8 mouse cellular contexts compared by ENCODE assay signal in the genomic region with DNA sequence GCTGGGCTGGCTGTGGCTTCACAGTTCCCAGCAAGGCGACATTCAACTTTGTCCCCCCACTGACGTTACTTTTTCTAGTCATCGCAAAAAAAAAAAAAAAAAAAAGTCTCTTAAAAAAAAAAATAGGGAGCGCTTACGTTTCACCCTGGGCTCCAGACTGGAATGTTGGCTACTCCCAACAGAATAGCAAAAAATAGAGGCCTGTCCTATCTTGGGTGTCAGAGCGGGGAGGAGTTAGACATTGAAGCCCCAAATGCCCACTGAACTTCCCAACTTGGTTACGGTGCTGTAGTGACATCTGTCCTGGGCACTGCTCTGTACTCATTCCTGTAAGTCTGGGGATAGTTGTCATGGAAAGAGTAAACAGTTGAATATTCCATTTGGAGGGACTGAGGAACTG. TPM values are rescaled to one million over a fixed set of nuclear protein-coding genes. Genes with fewer than 3 reads are reported as not detected.
DNase-seq lines count a peak whose midpoint lies in the region; ATAC-seq and TF ChIP-seq lines count a peak whose summit lies in the region.

No protein-coding gene starts in this region.

- DNase-seq in thymus, adult 2 months = no peak
- DNase-seq in thymus, postnatal 36 days = no peak
- DNase-seq in intestine, embryonic 14.5 days (ENCODE audit: low spot score) = no peak
- peak; percentile 81 for DNase-seq in lung, postnatal 0 days (ENCODE audit: low spot score)
- no peak for DNase-seq in yolk sac, embryonic 10.5 days (ENCODE audit: low spot score)
- no peak for DNase-seq in right cerebral cortex, adult 18-20 months

- H3K9me3 ChIP-seq in intestine, embryonic 14.5 days (ENCODE audit: control insufficient read depth, low read length) = no peaks in the 10 kb centered on the region
- H3K9me3 ChIP-seq in lung, postnatal 0 days (ENCODE audit: low read length) = no peaks in the 10 kb centered on the region

- peak overlapping the region; percentile 99 for H3K9ac ChIP-seq in intestine, embryonic 14.5 days (ENCODE audit: low read length)
- peak overlapping the region; percentile 100 for H3K9ac ChIP-seq in lung, postnatal 0 days (replicated peaks; ENCODE audit: low read depth)

- peaks cover 33% of the 10 kb centered on the region for H3K4me1 ChIP-seq in thymus, adult 2 months (replicated peaks; ENCODE audit: control insufficient read depth, insufficient read depth, low read length)
- H3K4me1 ChIP-seq in intestine, embryonic 14.5 days (replicated peaks; ENCODE audit: control insufficient read depth, insufficient read depth, low read length) = peaks cover 22% of the 10 kb centered on the region
- H3K4me1 ChIP-seq in lung, postnatal 0 days (ENCODE audit: insufficient read depth, low read depth, low read length) = peaks cover 12% of the 10 kb centered on the region

- TF ChIP-seq EP300 in lung, postnatal 0 days (IDR thresholded peaks at IDR 0.05) = no peak

- no peaks in the 10 kb centered on the region for H3K27me3 ChIP-seq in thymus, adult 2 months (ENCODE audit: control insufficient read depth, insufficient read depth, low read length)
- H3K27me3 ChIP-seq in intestine, embryonic 14.5 days (replicated peaks; ENCODE audit: control insufficient read depth, insufficient read depth, low read length) = no peaks in the 10 kb centered on the region
- no peaks in the 10 kb centered on the region for H3K27me3 ChIP-seq in lung, postnatal 0 days (replicated peaks; ENCODE audit: insufficient read depth, low read length)

- TF ChIP-seq POLR2A in thymus, adult 2 months (IDR thresholded peaks at IDR 0.05; ENCODE audit: control insufficient read depth, extremely low read depth, insufficient read depth, low read length, poor library complexity) = no peak

- peak overlapping the region; percentile 29; the same call in 1 of the 2 replicates for H3K27ac ChIP-seq in thymus, adult 2 months (ENCODE audit: control insufficient read depth, insufficient read depth, low read length)
- peak overlapping the region; percentile 91; the same call in 1 of the 2 replicates for H3K27ac ChIP-seq in intestine, embryonic 14.5 days (ENCODE audit: low read depth)
- H3K27ac ChIP-seq in lung, postnatal 0 days (ENCODE audit: low read length) = peak overlapping the region; percentile 99

- 1% methylated on average over 7 of the region's 7 CpGs for WGBS in thymus, adult 2 months
- 2% methylated on average over 7 of the region's 7 CpGs for WGBS in intestine, embryonic 14.5 days
- under 1% methylated on average over 7 of the region's 7 CpGs for WGBS in lung, postnatal 0 days

- no peaks in the 10 kb centered on the region for H3K36me3 ChIP-seq in thymus, adult 2 months (ENCODE audit: control insufficient read depth, insufficient read depth, low read length)
- no peaks in the 10 kb centered on the region for H3K36me3 ChIP-seq in intestine, embryonic 14.5 days (ENCODE audit: control insufficient read depth, insufficient read depth, low read length)
- H3K36me3 ChIP-seq in lung, postnatal 0 days (ENCODE audit: insufficient read depth, low read length) = no peaks in the 10 kb centered on the region

- H3K4me3 ChIP-seq in thymus, adult 2 months (ENCODE audit: control insufficient read depth, insufficient read depth, low read length) = peak overlapping the region; percentile 87
- H3K4me3 ChIP-seq in intestine, embryonic 14.5 days (ENCODE audit: low read depth, low read length) = peak overlapping the region; percentile 96
- peak overlapping the region; percentile 99 for H3K4me3 ChIP-seq in lung, postnatal 0 days (ENCODE audit: low read depth, low read length)

- ATAC-seq in erythroid progenitor cell, adult 5-6 weeks (replicated peaks; ENCODE audit: low FRiP score, poor library complexity, severe bottlenecking) = 0 out of 2 replicates have a peak, but pooled peaks have one; percentile 22
- no peak for ATAC-seq in intestine, embryonic 14.5 days (replicated peaks; ENCODE audit: low FRiP score, low TSS enrichment, low read depth)
- ATAC-seq in lung, postnatal 0 days = no peak
- ATAC-seq in megakaryocyte-erythroid progenitor cell, adult 5-6 weeks (replicated peaks; ENCODE audit: low FRiP score, low TSS enrichment, poor library complexity, severe bottlenecking) = no peak

- peak overlapping the region; percentile 58 for H3K4me2 ChIP-seq in intestine, embryonic 14.5 days (ENCODE audit: low read length)
- H3K4me2 ChIP-seq in lung, postnatal 0 days (replicated peaks; ENCODE audit: low read depth, low read length) = peak overlapping the region; percentile 73

- TF ChIP-seq CTCF in thymus, adult 2 months (IDR thresholded peaks at IDR 0.05; ENCODE audit: borderline replicate concordance, control insufficient read depth, extremely low read depth, insufficient read depth, low read length, poor library complexity) = no peak
- TF ChIP-seq CTCF in lung, postnatal 0 days (IDR thresholded peaks at IDR 0.05) = no peak

RNA-seq across cellular contexts. Expression of gene Dnajc3, which starts 0.8 kb away (rescaled TPM):
- polyA plus RNA-seq in thymus, adult 2 months (2012; rRNA removed) = 29.8 and 31.8 TPM in 2 replicates
- 20.5 and 32.7 TPM in 2 replicates for total RNA-seq in erythroid progenitor cell, adult 5-6 weeks (2015; ENCODE audit: low replicate concordance)
- 27.8 and 51.5 TPM in 2 replicates for total RNA-seq in erythroid progenitor cell, adult 5-6 weeks (2017; ENCODE audit: low replicate concordance)
- 34.4 and 40.9 TPM in 2 replicates for polyA plus RNA-seq in intestine, embryonic 14.5 days (2014; fragmentation: Nextera tagmentation; extraction: Ambion mirVana)
- polyA plus RNA-seq in lung, postnatal 0 days (2015; fragmentation: Nextera tagmentation; extraction: Ambion mirVana) = 54.1 and 58.3 TPM in 2 replicates
- 21.3 and 26.6 TPM in 2 replicates for total RNA-seq in megakaryocyte-erythroid progenitor cell, adult 5-6 weeks (2014; fragmentation: Nextera tagmentation)
- 53.3 and 67.5 TPM in 2 replicates for total RNA-seq in megakaryocyte-erythroid progenitor cell, adult 5-6 weeks (2017)

RNA-seq across cellular contexts. Expression of gene Dzip1, which starts 13.3 kb away (rescaled TPM):
- polyA plus RNA-seq in thymus, adult 2 months (2012; rRNA removed) = 70.1 and 85.2 TPM in 2 replicates
- total RNA-seq in erythroid progenitor cell, adult 5-6 weeks (2015; ENCODE audit: low replicate concordance) = 1.8 TPM in 1 of 2 replicates, not detected in the other
- 0.61 TPM in 1 of 2 replicates, not detected in the other for total RNA-seq in erythroid progenitor cell, adult 5-6 weeks (2017; ENCODE audit: low replicate concordance)
- polyA plus RNA-seq in intestine, embryonic 14.5 days (2014; fragmentation: Nextera tagmentation; extraction: Ambion mirVana) = 16.4 and 19.5 TPM in 2 replicates
- polyA plus RNA-seq in lung, postnatal 0 days (2015; fragmentation: Nextera tagmentation; extraction: Ambion mirVana) = 4.0 and 5.0 TPM in 2 replicates
- total RNA-seq in megakaryocyte-erythroid progenitor cell, adult 5-6 weeks (2014; fragmentation: Nextera tagmentation) = 3.8 and 5.6 TPM in 2 replicates
- total RNA-seq in megakaryocyte-erythroid progenitor cell, adult 5-6 weeks (2017) = 0.76 and 2.8 TPM in 2 replicates

Comparison
In these comparisons a context has a peak if more than half of its experiments do, and no peak if none do; other contexts are left out.
1. H3K27ac ChIP-seq: peak in every context shown above with its lines; median percentile 99 in lung, postnatal 0 days; 91 in intestine, embryonic 14.5 days; 29 in thymus, adult 2 months.